Mouse (Mus musculus) embryonic fibroblast, embryonic 13.5 days (primary cell): ENCODE data around the gene Akap7.

Experiments
- CTCF ChIP-seq: IDR thresholded peaks from 2 replicates; pipeline ENCODE4 v1.5.1; 2011; ENCODE audit warnings: mild to moderate bottlenecking, control low read depth, low read length, moderate library complexity, borderline replicate concordance; ENCODE audit not compliant: insufficient read depth
- POLR2A ChIP-seq: IDR thresholded peaks from 2 replicates; pipeline ENCODE4 v1.6.1; 2011; ENCODE audit warnings: low read depth, mild to moderate bottlenecking, control low read depth, low read length, moderate library complexity

GRCm38 (mm10) chr10:25185691-25186090, 122.0 kb downstream of the Akap7 start:
- TF ChIP-seq CTCF (no peak), POLR2A (no peak)
